Mouse (Mus musculus) cerebellum, postnatal 10 days (tissue): ENCODE results near the gene Sorcs1.
A peak's percentile ranks its signal among the peaks of the same experiment; 100 is the strongest.

Source experiments
- DNase-seq, 2 experiments: peaks; one replicate each; pipeline ENCODE4 v3.0.0; 2021; ENCODE audit warnings: mixed read lengths in 2 of 2

The Sorcs1 gene

DNA sequence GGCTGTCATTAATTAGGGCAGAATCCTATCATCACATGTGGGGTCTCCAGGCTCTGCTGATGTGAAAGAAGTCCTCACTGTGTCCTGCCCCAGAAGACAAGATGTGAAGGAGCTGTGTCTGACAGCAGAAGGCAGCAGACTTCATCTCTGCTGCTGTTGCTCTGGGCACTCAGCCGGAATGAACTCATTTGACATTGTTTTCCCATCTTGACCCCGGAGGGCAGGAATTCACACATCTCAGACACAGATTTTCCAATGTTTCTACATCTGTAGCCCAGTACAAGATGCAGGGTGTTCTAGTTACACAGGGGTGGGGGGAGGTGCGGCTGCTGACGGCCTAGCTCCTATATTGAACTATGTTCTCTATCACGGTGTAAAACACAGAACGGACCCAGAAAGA is 474.1 kb downstream of the Sorcs1 start:
- DNase-seq, result no peak

DNA sequence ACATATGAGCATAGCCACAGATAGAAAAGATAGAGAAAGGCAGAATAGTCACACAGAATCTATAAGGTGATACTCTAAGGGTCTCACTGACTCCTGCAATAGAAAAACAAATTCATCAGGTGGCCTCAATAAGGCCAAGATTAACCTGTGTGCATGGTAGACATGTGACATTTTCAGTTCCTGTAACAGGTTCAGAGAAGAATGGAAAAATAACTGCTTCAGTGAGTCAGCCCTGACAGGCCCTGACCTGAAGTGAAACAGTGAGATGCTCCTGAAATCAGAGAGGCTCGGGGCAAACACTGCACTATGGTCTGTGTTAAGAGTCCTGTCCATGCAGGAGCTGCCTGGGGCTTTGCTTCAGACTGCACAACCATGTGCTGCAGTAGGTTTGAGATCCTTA is 481.9 kb downstream of the Sorcs1 start:
- no peak for DNase-seq

DNA sequence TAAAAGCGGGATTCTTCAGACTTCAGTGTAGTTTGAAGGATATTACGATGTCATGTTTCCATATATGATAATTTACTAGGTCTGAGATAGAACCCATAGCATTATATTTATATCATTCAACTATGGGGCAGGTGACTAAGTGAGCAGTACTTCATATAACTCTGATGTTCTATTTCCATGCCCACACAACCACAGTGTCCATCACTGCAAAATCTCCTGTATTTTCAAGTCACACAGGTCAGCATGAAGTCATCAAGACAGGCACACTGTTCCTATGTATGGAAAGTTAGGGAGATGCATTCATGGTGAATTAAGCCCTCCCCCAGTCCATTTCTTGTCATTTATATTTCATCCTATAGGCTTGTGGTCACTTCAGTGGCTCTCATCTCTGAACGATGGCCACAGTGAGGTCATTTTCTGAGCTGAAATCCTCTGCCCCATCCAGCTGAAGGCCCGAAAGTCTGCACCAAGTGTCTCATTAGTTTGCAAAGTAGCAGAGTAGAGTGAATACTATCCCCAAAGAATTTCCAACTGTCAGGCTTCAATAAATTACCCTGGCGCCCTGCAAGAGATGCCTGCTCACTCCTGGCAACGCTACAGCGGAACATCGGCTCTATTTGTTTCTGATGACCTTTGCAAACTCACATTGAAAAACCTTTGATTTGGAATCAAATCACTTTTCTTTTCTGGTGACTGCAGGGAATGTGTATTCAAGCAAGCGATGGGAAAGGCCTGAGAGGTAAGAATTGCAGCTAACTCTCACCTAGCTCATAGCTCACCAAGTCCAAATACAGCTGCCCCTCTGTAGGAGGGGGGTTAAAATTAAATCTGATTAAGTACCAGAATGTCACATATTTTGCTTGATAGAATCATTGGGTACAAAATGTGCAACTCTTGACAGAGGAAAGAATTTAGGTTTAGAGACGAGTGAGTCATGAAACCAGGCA is 492.4 kb downstream of the Sorcs1 start:
- DNase-seq, result no peak

DNA sequence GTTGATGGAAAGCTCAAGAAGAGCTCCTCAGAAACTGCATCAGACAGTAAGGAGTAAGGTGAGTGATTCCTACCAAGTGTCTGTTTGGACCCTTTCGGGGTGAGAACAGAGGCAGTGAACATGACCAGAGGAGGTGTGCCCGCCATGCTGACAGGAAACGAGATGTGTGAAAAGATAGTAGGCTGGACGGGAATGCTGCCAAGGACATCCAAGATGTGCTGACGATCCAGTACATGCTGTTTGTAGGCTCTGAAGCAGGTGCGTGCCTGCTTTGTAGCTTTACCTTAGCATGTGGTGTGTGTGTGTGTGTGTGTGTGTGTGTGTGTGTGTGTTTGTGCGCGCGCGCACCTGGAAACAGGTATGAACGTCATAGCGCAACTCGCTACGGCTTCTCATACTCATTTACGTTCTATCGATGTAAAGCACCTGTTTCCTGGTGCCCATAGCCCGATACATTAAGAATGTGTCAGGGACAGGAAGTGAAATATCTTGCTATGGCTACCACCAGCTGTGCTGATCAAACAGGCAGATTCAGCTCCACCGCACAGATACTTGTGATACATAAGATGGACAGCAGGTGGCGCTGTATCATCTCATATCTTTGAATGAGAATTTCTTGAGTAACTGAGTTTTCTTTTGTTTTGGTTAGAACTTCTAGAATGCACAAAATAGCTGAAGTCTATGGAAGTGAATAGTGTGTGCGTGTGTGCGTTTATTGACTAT is 493.4 kb downstream of the Sorcs1 start:
- DNase-seq, result peak; percentile 73 to 79

DNA sequence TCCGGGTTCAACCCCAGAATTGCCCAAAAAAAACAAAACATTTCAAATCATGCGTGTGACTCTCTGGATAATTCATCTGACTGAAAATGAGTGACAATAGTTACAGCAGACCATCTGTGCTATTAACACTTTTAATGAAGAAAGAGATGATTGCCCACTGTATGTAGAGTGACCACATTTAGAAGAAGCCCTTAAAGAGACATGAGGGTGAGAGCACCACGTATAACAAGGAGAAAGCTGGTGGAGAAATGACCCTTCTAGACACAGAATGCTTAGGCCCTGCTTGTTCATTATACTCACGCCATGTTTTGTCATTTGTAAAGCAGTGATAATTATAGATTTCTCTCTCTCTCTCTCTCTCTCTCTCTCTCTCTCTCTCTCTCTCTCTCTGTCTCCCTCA is 499.6 kb downstream of the Sorcs1 start:
- DNase-seq, result no peak

DNA sequence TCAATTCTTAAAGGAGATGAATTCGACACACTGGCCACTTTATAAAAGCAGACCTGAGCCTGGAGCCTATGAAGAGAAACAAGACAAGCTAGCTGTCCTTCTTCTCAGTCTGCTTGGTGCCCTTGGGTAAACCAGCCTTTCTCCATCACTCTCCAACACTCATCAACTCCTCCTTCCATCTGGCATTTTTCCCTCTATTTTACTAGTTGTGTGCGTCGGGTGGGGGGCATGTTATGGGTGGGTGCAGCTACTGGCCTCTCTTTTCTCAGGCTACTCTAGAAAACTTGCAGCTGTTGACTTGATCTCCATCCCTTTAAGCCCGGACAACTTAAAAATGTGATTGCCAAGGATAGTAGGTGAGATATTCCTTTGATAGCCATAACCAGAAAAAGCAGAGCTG is 500.3 kb downstream of the Sorcs1 start:
- no peak for DNase-seq

DNA sequence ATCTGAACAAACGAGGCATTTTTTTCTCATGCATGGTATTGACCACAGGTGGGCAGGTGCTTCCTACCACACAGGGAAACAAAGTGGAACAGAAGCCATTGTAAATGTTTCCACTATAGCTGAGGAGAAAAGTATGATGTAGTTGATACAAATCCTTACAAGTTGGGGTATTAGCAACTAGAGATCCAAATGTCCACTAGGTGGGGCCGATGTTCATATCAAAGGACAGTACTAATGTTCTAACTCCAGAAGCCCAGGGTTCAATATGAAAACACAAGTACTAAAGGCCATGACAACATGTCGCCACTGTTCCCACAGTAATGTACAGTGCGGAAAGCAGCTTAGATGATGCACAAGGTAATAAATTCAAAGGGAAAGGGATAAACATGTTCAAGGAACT is 506.6 kb downstream of the Sorcs1 start:
- DNase-seq, result peak; percentile 36 to 46

DNA sequence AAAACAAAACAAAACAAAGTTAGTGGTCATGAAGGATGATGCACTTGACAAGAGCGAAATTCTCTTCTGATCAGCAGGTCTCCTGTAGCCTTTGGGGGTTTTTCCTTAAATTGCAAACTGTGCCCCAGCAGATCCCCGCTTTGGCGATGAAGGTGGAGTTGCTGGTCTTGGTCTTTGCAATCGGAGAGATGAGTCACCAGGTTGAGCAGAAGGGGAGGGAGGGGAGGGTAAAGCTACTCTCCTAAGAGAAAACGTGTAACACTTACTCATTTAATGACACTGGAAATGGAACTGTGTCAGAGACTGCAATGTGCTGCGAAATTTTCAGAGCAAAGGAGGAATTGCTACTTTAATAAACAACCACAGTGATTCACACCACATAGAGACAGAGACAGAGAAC is 527.3 kb downstream of the Sorcs1 start:
- DNase-seq, result no peak

DNA sequence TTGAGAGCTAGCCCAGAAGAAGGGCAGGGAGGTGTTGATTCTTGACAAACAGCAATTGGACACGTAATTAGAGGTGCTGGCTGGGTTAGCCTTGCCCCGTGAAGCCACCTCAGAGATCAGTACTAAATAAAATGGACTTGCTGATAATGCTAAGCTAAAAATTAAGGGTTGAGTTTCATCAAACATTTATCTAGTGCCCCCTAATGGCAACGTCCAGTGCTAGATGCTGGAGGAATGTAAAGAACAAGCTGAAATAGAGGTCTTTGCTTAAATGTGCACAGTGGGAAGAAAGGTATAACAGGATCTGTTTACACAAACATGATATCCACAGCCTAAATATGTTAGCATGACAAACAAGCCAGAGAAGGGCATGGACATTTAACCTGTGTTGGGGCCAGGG is 532.5 kb downstream of the Sorcs1 start:
- peak; percentile 36 to 50 for DNase-seq

DNA sequence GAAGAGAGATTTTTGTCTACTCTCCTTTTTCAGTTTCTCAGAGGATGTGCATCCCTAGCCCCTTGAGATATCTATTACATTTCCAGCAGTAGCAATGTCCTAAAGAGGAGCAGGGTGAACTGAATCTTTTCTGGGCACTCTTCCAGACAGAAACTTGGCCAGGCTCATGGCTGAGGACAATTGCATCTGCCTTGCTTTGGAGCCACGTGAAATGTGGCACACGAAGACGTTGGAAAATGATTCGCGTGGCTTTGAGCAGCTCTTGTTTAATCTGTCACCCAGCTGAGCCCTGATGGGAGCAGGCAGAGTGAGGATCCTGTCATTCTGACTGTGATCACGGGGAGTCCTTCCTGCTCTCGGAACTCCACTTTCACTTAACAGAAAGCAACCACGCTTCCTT is 536.6 kb downstream of the Sorcs1 start:
- peak; percentile 85 for DNase-seq

DNA sequence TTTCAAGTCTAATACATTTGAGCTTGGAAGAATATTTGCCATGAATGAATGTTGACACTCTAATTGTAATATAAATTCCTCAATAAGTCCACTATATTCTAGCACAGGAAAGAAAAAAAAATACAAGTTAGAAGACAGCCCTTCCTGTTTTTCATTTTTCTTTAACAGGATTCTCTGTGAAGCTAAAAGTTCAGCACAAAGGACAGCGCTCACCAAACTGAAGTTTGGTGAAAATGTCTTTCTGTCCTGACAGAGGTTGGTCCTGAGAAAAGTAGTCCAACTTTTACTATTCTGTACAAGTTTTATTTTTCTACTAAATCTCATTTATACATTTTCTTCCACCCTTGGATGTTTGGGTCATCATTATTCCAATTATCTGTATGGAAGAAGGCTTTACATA is 543.8 kb downstream of the Sorcs1 start:
- no peak for DNase-seq

DNA sequence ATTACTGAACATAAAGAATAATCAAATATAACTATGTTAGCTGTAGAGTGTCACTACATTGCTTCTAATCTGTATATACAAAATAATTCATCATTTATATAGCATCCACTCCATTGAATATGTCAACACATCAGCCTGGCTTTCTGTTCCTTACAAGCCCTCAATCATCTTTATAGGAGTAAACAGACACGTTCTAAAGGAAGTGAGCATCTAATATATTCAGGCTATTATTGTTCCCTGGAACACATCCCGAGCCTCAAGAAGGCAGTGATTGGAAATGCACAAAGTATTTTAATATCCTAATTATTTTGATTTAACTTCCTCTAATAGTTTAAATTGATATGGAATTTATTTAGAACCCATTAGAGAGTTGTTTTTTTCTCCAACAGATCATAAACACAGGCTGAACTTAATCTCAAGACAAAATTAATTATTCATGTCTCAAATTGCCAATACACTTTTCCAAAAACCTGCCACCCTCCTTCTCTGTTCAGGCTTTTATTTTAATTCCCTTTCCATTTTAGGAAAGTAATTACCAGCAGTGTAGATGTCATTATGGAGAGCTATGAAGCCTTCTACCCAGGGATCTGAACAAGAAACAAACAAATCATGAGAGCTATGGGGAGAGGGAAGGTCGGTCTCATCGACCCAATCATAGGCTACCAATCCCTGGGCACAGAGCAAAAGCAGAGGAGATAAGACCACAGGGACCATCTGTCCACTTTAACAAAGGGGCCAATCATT is 572.4 kb downstream of the Sorcs1 start:
- DNase-seq, result peak; percentile 4 to 6
